Mouse (Mus musculus) heart, postnatal 0 days (tissue): Measurements from ENCODE around the gene Sla2. TPM values are rescaled to one million over a fixed set of nuclear protein-coding genes. Genes with fewer than 3 reads are reported as not detected.
A peak's percentile ranks its signal among the peaks of the same experiment; 100 is the strongest.

Experiments
- ATAC-seq: fragments of 200-750 bp; cut with Nextera tagmentation; 2 replicates; pipeline ENCODE4 v1.8.0; 2017; ENCODE audit warnings: low read depth, moderate number of reproducible peaks, moderate library complexity; ENCODE audit not compliant: insufficient read depth
- DNase-seq: peaks from one replicate; pipeline ENCODE4 v3.0.0-alpha.2; 2016; ENCODE audit warnings: low spot score
- H3K27ac ChIP-seq: fragments of 300-500 bp; sonication (generic); 2 replicates; pipeline ENCODE4 v1.5.1; 2014; ENCODE audit warnings: low read depth, mild to moderate bottlenecking
- H3K27me3 ChIP-seq: fragments of 300-500 bp; sonication (generic); 2 replicates; pipeline ENCODE4 v1.6.1; 2014; ENCODE audit warnings: low read length, mixed read lengths; ENCODE audit not compliant: control insufficient read depth, insufficient read depth
- H3K36me3 ChIP-seq: fragments of 300-500 bp; sonication (generic); replicated peaks from 2 replicates; pipeline ENCODE4 v1.6.1; 2014; ENCODE audit warnings: low read length, mixed read lengths; ENCODE audit not compliant: control insufficient read depth, insufficient read depth
- H3K4me1 ChIP-seq: fragments of 300-500 bp; sonication (generic); 2 replicates; pipeline ENCODE4 v1.6.1; 2014; ENCODE audit warnings: antibody characterized with exemption; ENCODE audit not compliant: control insufficient read depth, insufficient read depth
- H3K4me2 ChIP-seq: fragments of 300-500 bp; sonication (generic); 2 replicates; pipeline ENCODE4 v1.6.1; 2014; ENCODE audit warnings: low read depth, mild to moderate bottlenecking, low read length, moderate library complexity
- H3K4me3 ChIP-seq: fragments of 300-500 bp; sonication (generic); 2 replicates; pipeline ENCODE4 v1.5.1; 2014; ENCODE audit warnings: low read depth, low read length
- H3K9ac ChIP-seq: fragments of 300-500 bp; sonication (generic); replicated peaks from 2 replicates; pipeline ENCODE4 v1.6.1; 2014; ENCODE audit warnings: low read depth, low read length, mixed read lengths
- H3K9me3 ChIP-seq: fragments of 300-500 bp; sonication (generic); replicated peaks from 2 replicates; pipeline ENCODE4 v1.6.1; 2016; ENCODE audit warnings: low read length; ENCODE audit not compliant: control insufficient read depth
- CTCF ChIP-seq: IDR thresholded peaks from 2 replicates; pipeline ENCODE4 v1.5.1; 2016; ENCODE audit warnings: antibody characterized with exemption, control low read depth, low read depth
- EP300 ChIP-seq: IDR thresholded peaks from 2 replicates; pipeline ENCODE4 v1.6.1; 2016; ENCODE audit warnings: antibody characterized with exemption, low read depth
- WGBS: fragments of 180-500 bp; shearing (Covaris S2); extraction: QIAGEN DNeasy Blood & Tissue Kit; methylation state at CpG from one replicate; pipeline ENCODE4 v1.1.7; 2014; 5-methylcytosine and 5-hydroxymethylcytosine counted together
- polyA plus RNA-seq: library from polyadenylated mRNA; unstranded; fragments of >200 nt; fragmentation: Nextera tagmentation; extraction: Ambion mirVana; gene quantifications from 2 replicates; pipeline ENCODE4 v1.2.1, GENCODE M21; 2015
- total RNA-seq: library from RNA; depleted of rRNA; stranded (reverse); fragments of >200 nt; gene quantifications from 2 replicates; pipeline ENCODE4 v1.2.3, GENCODE M21; 2014; ENCODE audit warnings: low replicate concordance

The Sla2 gene
- total and polyA plus RNA-seq, 2 experiments from 2014 or later, result 0.14 TPM; not detected in 1

- WGBS, result 17% methylated on average over 20 of the region's 20 CpGs
- Histone ChIP-seq H3K27me3 (no peaks in the 10 kb centered on the region), H3K9ac (peak overlapping the region; percentile 84; the same call in 1 of the 2 replicates), H3K9me3 (no peaks in the 10 kb centered on the region), H3K4me1 (peaks cover 30% of the 10 kb centered on the region), H3K4me3 (peak overlapping the region; percentile 93), H3K27ac (peak overlapping the region; percentile 92), H3K4me2 (peak overlapping the region; percentile 96), H3K36me3 (peaks cover 13% of the 10 kb centered on the region)
- TF ChIP-seq CTCF, result no peak
- no peak for TF ChIP-seq EP300
- DNase-seq, result no peak
- ATAC-seq, result peak; percentile 4; the same call in 1 of the 2 replicates
Measured at GRCm38 (mm10) chr2:156841841-156842706, 44.9 kb downstream of the Sla2 start.

- peak; percentile 25 for ATAC-seq
- peak; percentile 78 for DNase-seq
- no peaks in the 10 kb centered on the region for H3K27me3 ChIP-seq
- H3K4me3 ChIP-seq, result peak overlapping the region; percentile 93
- 0 out of 2 replicates have a peak, but pooled peaks cover 10% of the 10 kb centered on the region for H3K36me3 ChIP-seq
- H3K4me1 ChIP-seq, result peaks cover 30% of the 10 kb centered on the region
- H3K9me3 ChIP-seq, result no peaks in the 10 kb centered on the region
- H3K27ac ChIP-seq, result peak overlapping the region; percentile 92
- under 1% methylated on average over 41 of the region's 42 CpGs for WGBS
- TF ChIP-seq EP300, result no peak
- TF ChIP-seq CTCF, result no peak
- peak overlapping the region; percentile 96 for H3K4me2 ChIP-seq
- peak overlapping the region; percentile 84 for H3K9ac ChIP-seq
Measured at GRCm38 (mm10) chr2:156841028-156841840, 45.8 kb downstream of the Sla2 start.

GRCm38 (mm10) chr2:156840301-156841027, 46.5 kb downstream of the Sla2 start:
- H3K27ac ChIP-seq, result peak overlapping the region; percentile 92

GRCm38 (mm10) chr2:156839319-156840191, 47.4 kb downstream of the Sla2 start, which contains the start of gene Tgif2:
Gene Tgif2 (plus strand): TSS chr2:156840007.
- Histone ChIP-seq H3K27ac (peak within 1 kb of the TSS; percentile 92), H3K9me3 (no peaks in the 10 kb centered on the region), H3K9ac (peak within 1 kb of the TSS; percentile 84), H3K4me1 (peaks cover 30% of the 10 kb centered on the region), H3K4me2 (peak within 1 kb of the TSS; percentile 96), H3K4me3 (peak within 1 kb of the TSS; percentile 93), H3K36me3 (0 out of 2 replicates have a peak, but pooled peaks cover 9% of the 10 kb centered on the region), H3K27me3 (no peaks in the 10 kb centered on the region)
- peak; percentile 42; the same call in 1 of the 2 replicates for TF ChIP-seq EP300
- TF ChIP-seq CTCF, result no peak
- peak; percentile 88 for DNase-seq
- WGBS, result 5% methylated on average over 50 of the region's 61 CpGs
- ATAC-seq, result peak; percentile 88

More at GRCm38 (mm10) chr2:156840301-156841027, 46.5 kb downstream of the Sla2 start:
- ATAC-seq (peak; percentile 25), DNase-seq (no peak)
- H3K4me1 ChIP-seq, result peaks cover 30% of the 10 kb centered on the region
- H3K4me3 ChIP-seq, result peak overlapping the region; percentile 93
- TF ChIP-seq EP300 (no peak; the same call in 1 of the 2 replicates), CTCF (no peak)
- H3K9ac ChIP-seq, result peak overlapping the region; percentile 84
- WGBS, result under 1% methylated on average over 47 of the region's 79 CpGs
- H3K4me2 ChIP-seq, result peak overlapping the region; percentile 96
- H3K9me3 ChIP-seq, result no peaks in the 10 kb centered on the region
- 0 out of 2 replicates have a peak, but pooled peaks cover 10% of the 10 kb centered on the region for H3K36me3 ChIP-seq
- no peaks in the 10 kb centered on the region for H3K27me3 ChIP-seq
